Mouse (Mus musculus): ENCODE data around the gene Creb3. TPM values are rescaled to one million over a fixed set of nuclear protein-coding genes. Genes with fewer than 3 reads are reported as not detected.
A peak's percentile ranks its signal among the peaks of the same experiment; 100 is the strongest.

Gene Creb3
- polyA plus RNA-seq, 1 experiment: 133 TPM

DNA sequence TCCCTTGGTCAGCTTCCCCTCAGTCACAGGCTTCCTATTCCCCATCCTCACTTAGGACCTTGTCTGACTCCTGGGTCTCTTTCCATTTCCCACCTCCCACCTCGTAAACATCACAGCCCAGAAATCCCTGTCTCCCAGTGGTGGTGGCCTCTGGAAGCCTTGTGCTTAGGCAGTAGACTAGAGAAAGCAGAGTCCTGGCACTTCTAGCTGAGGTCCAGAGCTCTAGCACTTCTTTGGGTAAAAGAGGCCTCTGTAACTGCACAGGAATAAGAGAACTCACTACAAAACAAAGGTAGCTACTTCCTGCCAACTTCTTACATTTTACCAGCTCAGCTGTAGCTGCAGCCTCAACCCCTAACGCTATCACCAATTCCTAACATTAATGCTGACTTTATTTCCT lies 1.2 kb upstream of the Creb3 start:
- whole genome bisulfite sequencing: 13% methylated on average over 2 of the region's 2 CpGs
- Histone ChIP-seq H3K4me1 (ENCODE audit: control insufficient read depth, insufficient read depth, insufficient read length, low read length) (peaks cover 17% of the 10 kb centered on the region; the same call in 1 of the 2 replicates), H3K27ac (ENCODE audit: insufficient read depth, low read depth, low read length) (peak overlapping the region; percentile 83), H3K36me3 (ENCODE audit: control insufficient read depth, insufficient read depth, low read length) (peaks cover 23% of the 10 kb centered on the region), H3K27me3 (ENCODE audit: control insufficient read depth, insufficient read depth, low read length) (no peaks in the 10 kb centered on the region), H3K4me3 (ENCODE audit: low read depth, low read length) (peak overlapping the region; percentile 56)
- TF ChIP-seq POLR2A (IDR thresholded peaks at IDR 0.05; ENCODE audit: low read depth, low read length): no peak
- no peak for TF ChIP-seq CTCF (IDR thresholded peaks at IDR 0.05; ENCODE audit: extremely low read depth, insufficient read length, insufficient replicate concordance, low read depth, low read length)

DNA sequence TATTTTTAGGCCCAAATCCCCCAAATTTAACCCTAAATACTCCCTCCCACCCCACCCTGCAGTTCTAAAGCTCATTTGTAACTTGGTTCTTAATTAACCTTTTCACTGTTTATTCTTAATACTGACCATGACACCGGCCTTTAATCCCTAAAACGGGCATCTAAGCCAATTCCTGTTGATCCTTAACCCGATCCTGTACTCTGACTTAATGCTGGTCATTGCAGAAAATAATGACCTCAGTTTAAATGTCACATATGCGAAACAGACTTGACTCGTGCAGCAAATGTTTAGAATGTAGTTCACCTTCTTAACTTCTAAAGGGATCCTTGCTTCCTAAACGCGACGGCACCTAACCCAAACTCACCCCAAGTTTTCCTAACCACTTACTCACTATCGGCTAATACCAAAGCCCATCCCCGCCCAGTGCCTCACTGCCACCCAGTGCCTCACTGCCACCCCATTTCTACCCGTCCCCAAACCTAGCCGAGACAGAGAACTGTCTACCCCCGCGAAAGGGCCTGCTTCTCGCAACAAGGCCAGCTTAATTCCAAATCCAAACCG lies 616 bp upstream of the Creb3 start:
- H3K36me3 ChIP-seq (ENCODE audit: control insufficient read depth, insufficient read depth, low read length): peaks cover 23% of the 10 kb centered on the region
- peak overlapping the region; percentile 93 for H3K27ac ChIP-seq (ENCODE audit: insufficient read depth, low read depth, low read length)
- 1% methylated on average over 16 of the region's 16 CpGs for WGBS
- TF ChIP-seq CTCF (IDR thresholded peaks at IDR 0.05; ENCODE audit: extremely low read depth, insufficient read length, insufficient replicate concordance, low read depth, low read length) (no peak), POLR2A (IDR thresholded peaks at IDR 0.05; ENCODE audit: low read depth, low read length) (no peak)
- no peaks in the 10 kb centered on the region for H3K27me3 ChIP-seq (ENCODE audit: control insufficient read depth, insufficient read depth, low read length)
- peak overlapping the region; percentile 84 for H3K4me3 ChIP-seq (ENCODE audit: low read depth, low read length)
- peaks cover 17% of the 10 kb centered on the region; the same call in 1 of the 2 replicates for H3K4me1 ChIP-seq (ENCODE audit: control insufficient read depth, insufficient read depth, insufficient read length, low read length)

DNA sequence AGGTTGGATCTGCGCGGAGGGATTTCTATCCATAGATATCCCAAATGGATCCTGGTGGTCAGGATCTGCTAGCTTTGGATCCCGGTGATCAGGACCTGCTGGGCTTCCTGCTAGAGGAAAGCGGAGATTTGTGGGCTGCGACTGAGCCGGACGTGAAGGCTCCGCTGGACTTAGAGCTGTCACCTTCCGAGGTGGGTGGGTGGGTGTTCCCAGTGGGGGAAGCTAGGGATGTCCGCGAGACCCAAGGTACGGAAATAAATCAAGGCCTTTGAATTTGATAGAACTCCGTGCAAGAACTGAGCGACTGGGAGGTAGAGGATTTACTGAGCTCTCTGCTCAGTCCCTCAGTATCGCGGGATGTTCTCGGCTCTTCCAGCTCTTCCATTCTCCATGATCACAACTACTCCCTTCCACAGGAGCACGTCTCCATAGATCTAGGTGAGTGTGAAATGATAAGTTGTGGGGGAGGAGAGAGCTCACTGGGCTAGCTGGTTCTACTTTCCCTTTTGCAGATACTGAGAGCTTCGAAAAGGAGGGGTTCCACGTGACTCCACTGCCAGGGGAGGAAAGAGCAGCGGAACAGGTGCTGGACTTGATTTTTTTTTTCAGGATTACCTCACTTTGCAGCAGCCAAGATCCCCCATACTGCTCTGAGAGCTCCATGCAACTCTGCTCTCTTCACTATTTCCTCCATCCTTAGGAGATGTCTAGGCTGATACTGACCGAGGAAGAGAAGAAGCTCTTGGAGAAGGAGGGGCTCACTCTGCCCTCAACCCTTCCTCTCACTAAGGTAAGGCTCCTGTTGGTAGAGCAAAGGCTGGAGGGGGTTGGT lies 853 bp downstream of the Creb3 start:
- peaks cover 33% of the 10 kb centered on the region for H3K36me3 ChIP-seq (ENCODE audit: control insufficient read depth, insufficient read depth, low read length)
- no peaks in the 10 kb centered on the region for H3K27me3 ChIP-seq (ENCODE audit: control insufficient read depth, insufficient read depth, low read length)
- peak overlapping the region; percentile 84 for H3K27ac ChIP-seq (ENCODE audit: insufficient read depth, low read depth, low read length)
- peaks cover 17% of the 10 kb centered on the region; the same call in 1 of the 2 replicates for H3K4me1 ChIP-seq (ENCODE audit: control insufficient read depth, insufficient read depth, insufficient read length, low read length)
- no peak for TF ChIP-seq CTCF (IDR thresholded peaks at IDR 0.05; ENCODE audit: extremely low read depth, insufficient read length, insufficient replicate concordance, low read depth, low read length)
- no peak for TF ChIP-seq POLR2A (IDR thresholded peaks at IDR 0.05; ENCODE audit: low read depth, low read length)
- WGBS: 2% methylated on average over 22 of the region's 22 CpGs
- peak overlapping the region; percentile 84 for H3K4me3 ChIP-seq (ENCODE audit: low read depth, low read length)

DNA sequence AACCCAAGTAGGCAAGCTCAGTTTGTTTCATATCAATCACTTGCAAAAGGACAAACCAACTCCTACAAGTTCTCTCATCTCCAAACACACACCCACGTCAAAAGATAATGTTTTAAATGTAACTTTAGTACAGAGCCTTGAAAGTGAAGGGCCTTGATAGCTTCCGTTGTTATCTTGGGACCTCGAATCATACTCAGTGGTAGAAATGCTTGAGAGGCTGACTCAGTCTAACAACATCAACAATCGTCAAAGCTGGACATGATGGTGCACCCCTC lies 1.4 kb downstream of the Creb3 start:
- H3K4me1 ChIP-seq (ENCODE audit: control insufficient read depth, insufficient read depth, insufficient read length, low read length): peaks cover 13% of the 10 kb centered on the region; the same call in 1 of the 2 replicates
- peaks cover 39% of the 10 kb centered on the region for H3K36me3 ChIP-seq (ENCODE audit: control insufficient read depth, insufficient read depth, low read length)
- no peaks in the 10 kb centered on the region for H3K27me3 ChIP-seq (ENCODE audit: control insufficient read depth, insufficient read depth, low read length)
- H3K4me3 ChIP-seq (ENCODE audit: low read depth, low read length): peak overlapping the region; percentile 84; the same call in 1 of the 2 replicates
- no peak overlapping the region for H3K27ac ChIP-seq (ENCODE audit: insufficient read depth, low read depth, low read length)
- WGBS: 44% methylated on average over 4 of the region's 4 CpGs
- TF ChIP-seq CTCF (IDR thresholded peaks at IDR 0.05; ENCODE audit: extremely low read depth, insufficient read length, insufficient replicate concordance, low read depth, low read length) (no peak), POLR2A (IDR thresholded peaks at IDR 0.05; ENCODE audit: low read depth, low read length) (no peak)

DNA sequence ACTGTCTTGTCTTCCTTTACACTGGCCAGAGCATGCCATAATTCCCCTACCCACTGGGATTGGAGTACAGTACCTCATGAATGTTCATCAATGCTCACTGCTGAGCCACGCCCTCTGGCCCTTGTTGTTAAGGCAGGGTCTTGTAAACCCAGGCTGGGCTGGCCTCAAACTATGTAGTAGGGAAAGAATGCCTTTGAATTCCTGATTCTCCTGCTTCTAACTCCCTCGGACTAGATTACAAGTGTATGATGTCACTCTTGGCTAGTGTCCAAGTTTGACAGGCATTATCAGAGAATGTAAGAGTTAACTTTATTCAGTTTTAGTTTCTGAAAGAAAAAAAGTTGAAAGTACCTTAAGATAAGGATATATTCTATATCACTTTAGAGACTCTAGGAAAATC lies 2.1 kb downstream of the Creb3 start:
- Histone ChIP-seq H3K27ac (ENCODE audit: insufficient read depth, low read depth, low read length) (no peak overlapping the region), H3K27me3 (ENCODE audit: control insufficient read depth, insufficient read depth, low read length) (no peaks in the 10 kb centered on the region), H3K4me1 (ENCODE audit: control insufficient read depth, insufficient read depth, insufficient read length, low read length) (peaks cover 9% of the 10 kb centered on the region; the same call in 1 of the 2 replicates), H3K4me3 (ENCODE audit: low read depth, low read length) (no peak overlapping the region), H3K36me3 (ENCODE audit: control insufficient read depth, insufficient read depth, low read length) (peaks cover 45% of the 10 kb centered on the region)
- TF ChIP-seq CTCF (IDR thresholded peaks at IDR 0.05; ENCODE audit: extremely low read depth, insufficient read length, insufficient replicate concordance, low read depth, low read length): no peak
- TF ChIP-seq POLR2A (IDR thresholded peaks at IDR 0.05; ENCODE audit: low read depth, low read length): no peak
- WGBS: 43% methylated on average over 2 of the region's 2 CpGs

GRCm38 (mm10) chr4:43567140-43567539 lies 5.0 kb downstream of the Creb3 start:
- peaks cover 59% of the 10 kb centered on the region for H3K36me3 ChIP-seq (ENCODE audit: control insufficient read depth, insufficient read depth, low read length)

GRCm38 (mm10) chr4:43571395-43572045 lies 9.4 kb downstream of the Creb3 start:
- WGBS: 76% methylated on average over 6 of the region's 6 CpGs
- Histone ChIP-seq H3K27ac (ENCODE audit: insufficient read depth, low read depth, low read length) (no peak overlapping the region), H3K27me3 (ENCODE audit: control insufficient read depth, insufficient read depth, low read length) (no peaks in the 10 kb centered on the region), H3K4me1 (ENCODE audit: control insufficient read depth, insufficient read depth, insufficient read length, low read length) (peaks cover 7% of the 10 kb centered on the region; the same call in 1 of the 2 replicates), H3K4me3 (ENCODE audit: low read depth, low read length) (no peak overlapping the region), H3K36me3 (ENCODE audit: control insufficient read depth, insufficient read depth, low read length) (peaks cover 43% of the 10 kb centered on the region)
- TF ChIP-seq CTCF (IDR thresholded peaks at IDR 0.05; ENCODE audit: extremely low read depth, insufficient read length, insufficient replicate concordance, low read depth, low read length) (no peak), POLR2A (IDR thresholded peaks at IDR 0.05; ENCODE audit: low read depth, low read length) (no peak)

More at GRCm38 (mm10) chr4:43567140-43567539, 5.0 kb downstream of the Creb3 start:
- TF ChIP-seq POLR2A (IDR thresholded peaks at IDR 0.05; ENCODE audit: low read depth, low read length) (no peak), CTCF (IDR thresholded peaks at IDR 0.05; ENCODE audit: extremely low read depth, insufficient read length, insufficient replicate concordance, low read depth, low read length) (no peak)
- Histone ChIP-seq H3K4me1 (ENCODE audit: control insufficient read depth, insufficient read depth, insufficient read length, low read length) (peaks cover 4% of the 10 kb centered on the region; the same call in 1 of the 2 replicates), H3K27ac (ENCODE audit: insufficient read depth, low read depth, low read length) (no peak overlapping the region), H3K27me3 (ENCODE audit: control insufficient read depth, insufficient read depth, low read length) (no peaks in the 10 kb centered on the region), H3K4me3 (ENCODE audit: low read depth, low read length) (no peak overlapping the region)
- 91% methylated on average over 9 of the region's 9 CpGs for WGBS
